Mouse (Mus musculus) brain, embryonic 14.5 days (tissue): ENCODE data around the gene Notch2.

Source experiments
- CTCF ChIP-seq: fragments of 200-500 bp; IDR thresholded peaks from 2 replicates; pipeline ENCODE4 v1.5.1; 2012; ENCODE audit warnings: inconsistent platforms, mild to moderate bottlenecking, moderate library complexity, borderline replicate concordance; ENCODE audit not compliant: insufficient read depth, insufficient read length; ENCODE audit errors: extremely low read depth
- POLR2A ChIP-seq: fragments of 200-500 bp; IDR thresholded peaks from 2 replicates; pipeline ENCODE4 v1.6.1; 2012; ENCODE audit warnings: mild to moderate bottlenecking, inconsistent platforms, borderline replicate concordance; ENCODE audit not compliant: poor library complexity, insufficient read depth, insufficient read length, severe bottlenecking; ENCODE audit errors: extremely low read depth

DNA sequence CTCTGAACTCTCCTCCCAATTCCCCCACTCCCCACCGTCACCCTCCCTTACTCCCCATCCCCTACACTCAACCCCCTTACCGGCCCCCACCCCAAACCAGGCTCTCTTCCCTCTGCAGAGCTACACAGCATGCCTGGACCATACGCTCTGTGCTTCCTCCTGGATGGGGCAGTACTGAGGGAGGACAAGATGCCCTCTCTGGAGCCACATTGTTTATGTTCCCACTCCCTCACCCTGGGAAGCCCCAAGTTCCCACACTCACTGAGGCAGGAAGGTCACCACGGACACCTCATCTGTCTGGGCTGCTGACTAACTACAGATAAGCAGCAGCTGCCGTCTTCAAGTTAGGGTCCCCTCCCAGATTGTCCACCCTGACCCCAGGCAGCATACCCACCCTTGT, 41.1 kb upstream of the Notch2 start:
- no peak for TF ChIP-seq POLR2A
- no peak for TF ChIP-seq CTCF
